In the genomic region with DNA sequence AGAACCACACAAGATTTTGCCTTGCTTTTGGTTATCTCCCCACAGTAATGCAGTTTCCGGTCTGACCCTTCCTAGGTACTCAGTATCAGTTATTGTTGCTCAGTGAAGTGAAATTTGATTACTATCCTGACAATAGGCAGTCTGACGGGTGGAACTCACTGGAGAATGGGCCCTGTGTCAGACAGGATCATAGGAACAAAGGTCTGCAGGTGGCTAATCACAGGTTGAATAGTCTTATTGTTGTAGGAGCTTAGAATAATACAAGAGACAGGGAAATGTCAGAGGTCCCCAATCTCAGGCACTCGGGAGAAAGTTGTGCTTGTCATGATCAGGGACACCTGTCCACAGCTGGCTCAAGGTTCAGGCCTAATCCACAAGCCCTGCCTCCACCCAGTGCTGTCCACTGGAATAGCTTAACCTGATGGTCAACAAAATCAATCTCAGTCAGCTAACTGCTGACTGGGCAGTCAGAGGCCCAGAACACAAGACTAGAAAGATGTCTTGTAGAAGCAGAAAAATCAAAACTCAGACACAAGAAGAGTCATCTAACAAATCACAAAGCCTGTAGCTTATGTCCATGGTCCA, we compare ENCODE assay signal across 26 mouse cellular contexts. TPM values are rescaled to one million over a fixed set of nuclear protein-coding genes. Genes with fewer than 3 reads are reported as not detected.
DNase-seq lines count a peak whose midpoint lies in the region; ATAC-seq and TF ChIP-seq lines count a peak whose summit lies in the region.
"Had no signal": no experiment of that assay in that cellular context is flagged by ENCODE, and none has a peak within 500 bp of the region (broad histone marks: within the 10 kb centered on the region; RNA-seq: fewer than 3 reads in every experiment).

No protein-coding gene starts in this region.

- no peaks in the 10 kb centered on the region for H3K79me2 ChIP-seq in liver, adult 2 months (ENCODE audit: control insufficient read depth, insufficient read depth, low read length)

- ATAC-seq in heart, embryonic 12.5 days (ENCODE audit: insufficient number of reproducible peaks, low FRiP score) = no peak
- no peak for ATAC-seq in liver, embryonic 11.5 days (replicated peaks; ENCODE audit: low FRiP score)
- ATAC-seq: forebrain, embryonic 16.5 days had no signal

- 60% methylated on average over 3 of the region's 3 CpGs for WGBS in heart, embryonic 12.5 days
- WGBS in liver, adult 2 months = 50% methylated on average over 3 of the region's 3 CpGs
- WGBS in liver, embryonic 11.5 days = 52% methylated on average over 3 of the region's 3 CpGs

- TF ChIP-seq POLR2A in liver, adult 2 months (IDR thresholded peaks at IDR 0.05; ENCODE audit: extremely low read depth, insufficient read depth, low read length) = no peak

- H3K4me3 ChIP-seq in heart, embryonic 12.5 days = no peak overlapping the region
- no peak overlapping the region for H3K4me3 ChIP-seq in liver, adult 2 months (ENCODE audit: insufficient read depth, low read depth, low read length)
- H3K4me3 ChIP-seq in liver, embryonic 11.5 days (ENCODE audit: low read depth, low read length) = no peak overlapping the region
- H3K4me3 ChIP-seq: embryonic facial prominence, embryonic 15.5 days; hindbrain, embryonic 12.5 days; limb, embryonic 12.5 days; liver, embryonic 13.5 days; megakaryocyte, embryonic 14.5 days had no signal

- H3K9me3 ChIP-seq in heart, embryonic 12.5 days (replicated peaks) = no peaks in the 10 kb centered on the region
- no peaks in the 10 kb centered on the region for H3K9me3 ChIP-seq in liver, embryonic 11.5 days (ENCODE audit: control insufficient read depth, low read length)
- H3K9me3 ChIP-seq: embryonic facial prominence, embryonic 15.5 days; hindbrain, embryonic 12.5 days; limb, embryonic 12.5 days; liver, embryonic 13.5 days had no signal

- intact Hi-C loops in heart, postnatal 14 days (cut with DNase I) = no loop called here

- H3K4me1 ChIP-seq in heart, embryonic 12.5 days (replicated peaks) = no peaks in the 10 kb centered on the region
- H3K4me1 ChIP-seq in liver, adult 2 months (ENCODE audit: control insufficient read depth, insufficient read depth, low read length) = no peaks in the 10 kb centered on the region; the same call in 1 of the 2 replicates
- no peaks in the 10 kb centered on the region for H3K4me1 ChIP-seq in liver, embryonic 11.5 days (replicated peaks; ENCODE audit: control insufficient read depth, insufficient read depth, low read length)
- H3K4me1 ChIP-seq: embryonic facial prominence, embryonic 15.5 days; hindbrain, embryonic 12.5 days; limb, embryonic 12.5 days had no signal

- H3K27me3 ChIP-seq in heart, embryonic 12.5 days (replicated peaks) = no peaks in the 10 kb centered on the region
- no peaks in the 10 kb centered on the region for H3K27me3 ChIP-seq in liver, adult 2 months (ENCODE audit: control insufficient read depth, insufficient read depth, low read length)
- H3K27me3 ChIP-seq in liver, embryonic 11.5 days (replicated peaks; ENCODE audit: control insufficient read depth, insufficient read depth, low read length) = no peaks in the 10 kb centered on the region
- H3K27me3 ChIP-seq: embryonic facial prominence, embryonic 15.5 days; hindbrain, embryonic 12.5 days; limb, embryonic 12.5 days; liver, embryonic 13.5 days; megakaryocyte, embryonic 14.5 days had no signal

- peak overlapping the region; percentile 1; the same call in 1 of the 2 replicates for H3K9ac ChIP-seq in heart, embryonic 12.5 days
- H3K9ac ChIP-seq in liver, adult 2 months (ENCODE audit: low read depth, low read length) = no peak overlapping the region
- no peak overlapping the region for H3K9ac ChIP-seq in liver, embryonic 11.5 days (ENCODE audit: low read depth, low read length)
- H3K9ac ChIP-seq: embryonic facial prominence, embryonic 15.5 days; hindbrain, embryonic 12.5 days; limb, embryonic 12.5 days; liver, embryonic 13.5 days; lung, embryonic 14.5 days had no signal

- no peak overlapping the region for H3K4me2 ChIP-seq in heart, embryonic 12.5 days
- no peak overlapping the region for H3K4me2 ChIP-seq in liver, embryonic 11.5 days
- H3K4me2 ChIP-seq: embryonic facial prominence, embryonic 15.5 days; heart, embryonic 11.5 days; hindbrain, embryonic 12.5 days; limb, embryonic 12.5 days; liver, embryonic 13.5 days; lung, embryonic 14.5 days had no signal

- no peak for TF ChIP-seq CTCF in liver, adult 2 months (IDR thresholded peaks at IDR 0.05; ENCODE audit: low read depth, low read length)

- no peak for DNase-seq in heart, postnatal 14 days
- peak; percentile 59 for DNase-seq in liver, adult 2 months (ENCODE audit: extremely low read depth, low read depth, low spot score)
- DNase-seq in liver, embryonic 11.5 days (ENCODE audit: low spot score) = no peak
- DNase-seq in R1 (ENCODE audit: low read depth, low spot score) = peak; percentile 88
- peak; percentile 7 for DNase-seq in retina, postnatal 1 day
- no peak for DNase-seq in thymus, postnatal 4 days
- DNase-seq in cerebellum, adult 8-10 months = no peak
- DNase-seq: adrenal gland, adult 8-10 months; B cell, adult 2 months; cerebellum, adult 18-20 months; cerebellum, postnatal 25 days; embryo, embryonic 11 days; gastrocnemius, postnatal 10 days; layer of hippocampus, postnatal 36 days; liver, embryonic 13.5 days; lung, embryonic 14.5 days; thymus, adult 2 months had no signal

- no peak overlapping the region for H3K27ac ChIP-seq in heart, embryonic 12.5 days (ENCODE audit: poor library complexity, severe bottlenecking)
- H3K27ac ChIP-seq in liver, adult 2 months (replicated peaks; ENCODE audit: insufficient read depth, low read depth, low read length) = no peak overlapping the region
- no peak overlapping the region for H3K27ac ChIP-seq in liver, embryonic 11.5 days (ENCODE audit: low read depth, low read length)
- H3K27ac ChIP-seq: embryonic facial prominence, embryonic 15.5 days; hindbrain, embryonic 12.5 days; limb, embryonic 12.5 days; liver, embryonic 13.5 days had no signal

- H3K36me3 ChIP-seq in heart, embryonic 12.5 days = peaks cover 31% of the 10 kb centered on the region
- H3K36me3 ChIP-seq in liver, adult 2 months (ENCODE audit: control insufficient read depth, insufficient read depth, low read length) = peaks cover 69% of the 10 kb centered on the region
- H3K36me3 ChIP-seq in liver, embryonic 11.5 days (ENCODE audit: control insufficient read depth, insufficient read depth, low read length) = peaks cover 3% of the 10 kb centered on the region

RNA-seq across cellular contexts. Expression of gene Gss, which starts 23.3 kb away (rescaled TPM):
- 20.2 and 21.3 TPM in 2 replicates for polyA plus RNA-seq in heart, embryonic 12.5 days (2016; fragmentation: Nextera tagmentation; extraction: Ambion mirVana)
- total RNA-seq in heart, postnatal 14 days (2021) = 10 to 100 TPM; 14.5 to 15.9 TPM
- 69.4 and 112 TPM in 2 replicates for total RNA-seq in liver, adult 2 months (2014; rRNA removed)
- 113 and 134 TPM in 2 replicates for polyA plus RNA-seq in liver, adult 2 months (2012; rRNA removed)
- 59.7 and 60.5 TPM in 2 replicates for polyA plus RNA-seq in liver, embryonic 11.5 days (2014; fragmentation: Nextera tagmentation; extraction: Ambion mirVana)

RNA-seq across cellular contexts. Expression of gene Myh7b, which starts 41.7 kb away (rescaled TPM):
- polyA plus RNA-seq in heart, embryonic 12.5 days (2016; fragmentation: Nextera tagmentation; extraction: Ambion mirVana) = 22.1 and 24.4 TPM in 2 replicates
- total RNA-seq in heart, postnatal 14 days (2021) = 10 to 100 TPM; 31.7 to 37.8 TPM
- total RNA-seq in liver, adult 2 months (2014; rRNA removed) = not detected in 2 replicates
- not detected in 2 replicates for polyA plus RNA-seq in liver, adult 2 months (2012; rRNA removed)
- polyA plus RNA-seq in liver, embryonic 11.5 days (2014; fragmentation: Nextera tagmentation; extraction: Ambion mirVana) = 4.3 and 5.3 TPM in 2 replicates
- polyA plus RNA-seq: urinary bladder, adult 2 months had no signal

RNA-seq across cellular contexts. Expression of gene Ggt7, which starts 51.3 kb away (rescaled TPM):
- 2.0 and 3.0 TPM in 2 replicates for polyA plus RNA-seq in heart, embryonic 12.5 days (2016; fragmentation: Nextera tagmentation; extraction: Ambion mirVana)
- total RNA-seq in heart, postnatal 14 days (2021) = under 1 TPM; 0.74 to 0.78 TPM
- 0.18 and 0.47 TPM in 2 replicates for total RNA-seq in liver, adult 2 months (2014; rRNA removed)
- polyA plus RNA-seq in liver, adult 2 months (2012; rRNA removed) = 0.63 and 1.7 TPM in 2 replicates
- 1.0 and 1.3 TPM in 2 replicates for polyA plus RNA-seq in liver, embryonic 11.5 days (2014; fragmentation: Nextera tagmentation; extraction: Ambion mirVana)
- total RNA-seq: granulocyte monocyte progenitor cell, adult 5-6 weeks had no signal

RNA-seq across cellular contexts. Expression of gene Acss2, which starts 51.6 kb away (rescaled TPM):
- polyA plus RNA-seq in heart, embryonic 12.5 days (2016; fragmentation: Nextera tagmentation; extraction: Ambion mirVana) = 13.0 and 14.4 TPM in 2 replicates
- 10 to 100 TPM; 34.1 to 34.2 TPM for total RNA-seq in heart, postnatal 14 days (2021)
- 204 and 297 TPM in 2 replicates for total RNA-seq in liver, adult 2 months (2014; rRNA removed)
- polyA plus RNA-seq in liver, adult 2 months (2012; rRNA removed) = 155 and 248 TPM in 2 replicates
- 27.7 and 28.5 TPM in 2 replicates for polyA plus RNA-seq in liver, embryonic 11.5 days (2014; fragmentation: Nextera tagmentation; extraction: Ambion mirVana)

Comparison
In these comparisons a context has a peak if more than half of its experiments do, and no peak if none do; other contexts are left out.
1. DNase-seq: peak in liver, adult 2 months (single experiment), R1 (single experiment) and retina, postnatal 1 day (single experiment); none in heart, postnatal 14 days (0 of 2), liver, embryonic 11.5 days (single experiment), thymus, postnatal 4 days (single experiment) and cerebellum, adult 8-10 months (single experiment).